Mouse (Mus musculus): ENCODE data around the gene Hdac4. TPM values are rescaled to one million over a fixed set of nuclear protein-coding genes. Genes with fewer than 3 reads are reported as not detected.

The Hdac4 gene
- polyA plus RNA-seq, 1 experiment = 30.0 TPM

DNA sequence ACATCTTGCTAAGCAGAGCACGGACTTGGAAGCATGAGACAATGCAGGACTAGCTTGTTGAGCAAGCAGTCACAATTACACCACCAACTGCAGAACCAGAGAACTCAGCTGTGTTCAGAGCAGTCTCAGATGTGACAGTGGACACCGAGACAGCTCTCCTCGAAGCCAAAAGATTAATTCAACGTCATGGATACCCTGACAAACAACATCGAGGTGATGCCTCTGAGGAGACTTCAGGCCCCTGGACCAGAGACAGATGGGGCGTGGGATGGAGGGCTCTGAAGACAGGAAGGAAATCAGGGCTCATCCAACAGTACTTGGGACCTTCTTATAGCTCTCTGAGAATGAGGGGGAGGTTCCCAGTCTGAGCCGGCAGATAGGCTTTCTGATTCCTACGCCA is 314.6 kb downstream of the Hdac4 start:
- Histone ChIP-seq H3K27ac (ENCODE audit: insufficient read depth, low read length) (no peak overlapping the region), H3K4me1 (ENCODE audit: control insufficient read depth, insufficient read depth, low read length) (no peaks in the 10 kb centered on the region), H3K4me3 (ENCODE audit: insufficient read depth, low read length) (no peak overlapping the region)
- TF ChIP-seq CTCF (IDR thresholded peaks at IDR 0.05; ENCODE audit: borderline replicate concordance, insufficient read depth, low read length) (no peak), POLR2A (IDR thresholded peaks at IDR 0.05; ENCODE audit: low read depth, low read length) (no peak)

- TF ChIP-seq CTCF (IDR thresholded peaks at IDR 0.05; ENCODE audit: borderline replicate concordance, insufficient read depth, low read length) (no peak), POLR2A (IDR thresholded peaks at IDR 0.05; ENCODE audit: low read depth, low read length) (no peak)
- no peak overlapping the region for H3K27ac ChIP-seq (ENCODE audit: insufficient read depth, low read length)
- no peak overlapping the region for H3K4me3 ChIP-seq (ENCODE audit: insufficient read depth, low read length)
- no peaks in the 10 kb centered on the region for H3K4me1 ChIP-seq (ENCODE audit: control insufficient read depth, insufficient read depth, low read length)
Measured at GRCm38 (mm10) chr1:91880156-91880555, 315.3 kb downstream of the Hdac4 start.
